Mouse (Mus musculus) midbrain, embryonic 10.5 days (tissue): Measurements from ENCODE around the gene Rap1a. TPM values are rescaled to one million over a fixed set of nuclear protein-coding genes. Genes with fewer than 3 reads are reported as not detected.

ENCODE experiments used
- DNase-seq: peaks from one replicate; pipeline ENCODE4 v3.0.0-alpha.2; 2017; ENCODE audit warnings: low spot score
- H3K27ac ChIP-seq: fragments of 300-500 bp; sonication (generic); replicated peaks from 2 replicates; pipeline ENCODE4 v1.5.1; 2016; ENCODE audit warnings: mild to moderate bottlenecking
- H3K27me3 ChIP-seq: fragments of 300-500 bp; sonication (generic); 2 replicates; pipeline ENCODE4 v1.6.1; 2016; ENCODE audit warnings: low read depth, mild to moderate bottlenecking; ENCODE audit not compliant: poor library complexity, severe bottlenecking
- H3K36me3 ChIP-seq: fragments of 300-500 bp; sonication (generic); 2 replicates; pipeline ENCODE4 v1.6.1; 2016; ENCODE audit warnings: mild to moderate bottlenecking, moderate library complexity
- H3K4me1 ChIP-seq: fragments of 300-500 bp; sonication (generic); 2 replicates; pipeline ENCODE4 v1.6.1; 2016
- H3K4me3 ChIP-seq: fragments of 300-500 bp; sonication (generic); 2 replicates; pipeline ENCODE4 v1.5.1; 2016; ENCODE audit warnings: mild to moderate bottlenecking, moderate library complexity
- H3K9me3 ChIP-seq: fragments of 300-500 bp; sonication (generic); replicated peaks from 2 replicates; pipeline ENCODE4 v1.6.1; 2016; ENCODE audit warnings: mild to moderate bottlenecking
- WGBS: fragments of 180-500 bp; shearing (Covaris S2); methylation state at CpG from one replicate; pipeline ENCODE4 v1.1.7; 2016; 5-methylcytosine and 5-hydroxymethylcytosine counted together
- polyA plus RNA-seq: library from polyadenylated mRNA; unstranded; fragments of >200 nt; fragmentation: Nextera tagmentation; extraction: Ambion mirVana; gene quantifications from 2 replicates; pipeline ENCODE4 v1.2.1, GENCODE M21; 2016

Rap1a gene
- polyA plus RNA-seq, 1 experiment from 2014 or later: 79.7 TPM

GRCm38 (mm10) chr3:105798770-105799169 is 2.4 kb downstream of the Rap1a start:
- WGBS: 74% methylated on average over 2 of the region's 2 CpGs
- Histone ChIP-seq H3K4me3 (no peak overlapping the region), H3K36me3 (no peaks in the 10 kb centered on the region)

GRCm38 (mm10) chr3:105797427-105797826 is 3.7 kb downstream of the Rap1a start:
- Histone ChIP-seq H3K4me1 (peaks cover 38% of the 10 kb centered on the region), H3K36me3 (peaks cover under 1% of the 10 kb centered on the region; the same call in 1 of the 2 replicates), H3K9me3 (no peaks in the 10 kb centered on the region), H3K27me3 (no peaks in the 10 kb centered on the region), H3K4me3 (no peak overlapping the region), H3K27ac (no peak overlapping the region)
- DNase-seq: no peak
- 85% methylated on average over 2 of the region's 2 CpGs for WGBS

More at GRCm38 (mm10) chr3:105798770-105799169, 2.4 kb downstream of the Rap1a start:
- Histone ChIP-seq H3K27me3 (no peaks in the 10 kb centered on the region), H3K4me1 (peaks cover 38% of the 10 kb centered on the region), H3K27ac (no peak overlapping the region), H3K9me3 (no peaks in the 10 kb centered on the region)
- DNase-seq: no peak

GRCm38 (mm10) chr3:105796761-105797160 is 4.4 kb downstream of the Rap1a start:
- Histone ChIP-seq H3K27ac (no peak overlapping the region), H3K27me3 (no peaks in the 10 kb centered on the region), H3K9me3 (no peaks in the 10 kb centered on the region), H3K4me3 (no peak overlapping the region), H3K36me3 (peaks cover 4% of the 10 kb centered on the region), H3K4me1 (peaks cover 37% of the 10 kb centered on the region)
- DNase-seq: no peak
- 85% methylated on average over 4 of the region's 4 CpGs for WGBS

- peaks cover 17% of the 10 kb centered on the region for H3K4me1 ChIP-seq
- no peaks in the 10 kb centered on the region for H3K9me3 ChIP-seq
- no peaks in the 10 kb centered on the region for H3K27me3 ChIP-seq
- no peak for DNase-seq
- peaks cover 24% of the 10 kb centered on the region for H3K36me3 ChIP-seq
- no peak overlapping the region for H3K27ac ChIP-seq
- H3K4me3 ChIP-seq: no peak overlapping the region
- WGBS: 79% methylated on average over 1 of the region's 1 CpGs
These were observed 6.8 kb downstream of the Rap1a start for GRCm38 (mm10) chr3:105794309-105794708.

- H3K4me3 ChIP-seq: no peak overlapping the region
- no peak for DNase-seq
- H3K36me3 ChIP-seq: peaks cover 40% of the 10 kb centered on the region
- H3K9me3 ChIP-seq: no peaks in the 10 kb centered on the region; the same call in 1 of the 2 replicates
- no peak overlapping the region for H3K27ac ChIP-seq
- no peaks in the 10 kb centered on the region for H3K27me3 ChIP-seq
- no peaks in the 10 kb centered on the region for H3K4me1 ChIP-seq
- 92% methylated on average over 7 of the region's 7 CpGs for WGBS
These were observed 8.8 kb downstream of the Rap1a start for GRCm38 (mm10) chr3:105792309-105792708.

- H3K36me3 ChIP-seq: peaks cover 41% of the 10 kb centered on the region
- no peaks in the 10 kb centered on the region; the same call in 1 of the 2 replicates for H3K9me3 ChIP-seq
- WGBS: 98% methylated on average over 2 of the region's 2 CpGs
- DNase-seq: no peak
- no peak overlapping the region for H3K4me3 ChIP-seq
- no peaks in the 10 kb centered on the region for H3K27me3 ChIP-seq
- no peak overlapping the region for H3K27ac ChIP-seq
- no peaks in the 10 kb centered on the region for H3K4me1 ChIP-seq
These were observed 10.0 kb downstream of the Rap1a start for GRCm38 (mm10) chr3:105791129-105791528.

GRCm38 (mm10) chr3:105790338-105790737 is 10.8 kb downstream of the Rap1a start:
- H3K27me3 ChIP-seq: no peaks in the 10 kb centered on the region
- H3K36me3 ChIP-seq: peaks cover 41% of the 10 kb centered on the region
- 98% methylated on average over 1 of the region's 1 CpGs for WGBS
- no peaks in the 10 kb centered on the region for H3K4me1 ChIP-seq
- H3K4me3 ChIP-seq: no peak overlapping the region
- H3K27ac ChIP-seq: no peak overlapping the region
- no peaks in the 10 kb centered on the region; the same call in 1 of the 2 replicates for H3K9me3 ChIP-seq
- DNase-seq: no peak

GRCm38 (mm10) chr3:105789776-105790175 is 11.4 kb downstream of the Rap1a start:
- Histone ChIP-seq H3K4me3 (no peak overlapping the region), H3K4me1 (no peaks in the 10 kb centered on the region), H3K9me3 (no peaks in the 10 kb centered on the region; the same call in 1 of the 2 replicates), H3K27ac (no peak overlapping the region), H3K27me3 (no peaks in the 10 kb centered on the region), H3K36me3 (peaks cover 41% of the 10 kb centered on the region)
- no peak for DNase-seq
- 85% methylated on average over 1 of the region's 1 CpGs for WGBS

- 97% methylated on average over 3 of the region's 3 CpGs for WGBS
- H3K9me3 ChIP-seq: no peaks in the 10 kb centered on the region; the same call in 1 of the 2 replicates
- no peak overlapping the region for H3K4me3 ChIP-seq
- peaks cover 15% of the 10 kb centered on the region for H3K4me1 ChIP-seq
- no peak for DNase-seq
- H3K27me3 ChIP-seq: no peaks in the 10 kb centered on the region
- H3K27ac ChIP-seq: no peak overlapping the region
- peaks cover 40% of the 10 kb centered on the region for H3K36me3 ChIP-seq
These were observed 13.8 kb downstream of the Rap1a start for GRCm38 (mm10) chr3:105787328-105787727.

- Histone ChIP-seq H3K9me3 (no peaks in the 10 kb centered on the region; the same call in 1 of the 2 replicates), H3K27me3 (no peaks in the 10 kb centered on the region), H3K4me3 (no peak overlapping the region), H3K36me3 (peaks cover 29% of the 10 kb centered on the region), H3K27ac (no peak overlapping the region), H3K4me1 (peaks cover 17% of the 10 kb centered on the region)
- DNase-seq: no peak
These were observed 15.3 kb downstream of the Rap1a start for GRCm38 (mm10) chr3:105785865-105786264.

GRCm38 (mm10) chr3:105783809-105784208 is 17.3 kb downstream of the Rap1a start:
- Histone ChIP-seq H3K27me3 (no peaks in the 10 kb centered on the region), H3K4me1 (peaks cover 17% of the 10 kb centered on the region), H3K9me3 (no peaks in the 10 kb centered on the region; the same call in 1 of the 2 replicates), H3K36me3 (peaks cover 13% of the 10 kb centered on the region), H3K27ac (no peak overlapping the region; the same call in 1 of the 2 replicates), H3K4me3 (no peak overlapping the region)
- 39% methylated on average over 1 of the region's 1 CpGs for WGBS
- no peak for DNase-seq

GRCm38 (mm10) chr3:105782406-105782805 is 18.7 kb downstream of the Rap1a start:
- H3K36me3 ChIP-seq: peaks cover 4% of the 10 kb centered on the region; the same call in 1 of the 2 replicates
- H3K4me3 ChIP-seq: no peak overlapping the region
- no peak overlapping the region for H3K27ac ChIP-seq
- no peaks in the 10 kb centered on the region for H3K9me3 ChIP-seq
- H3K4me1 ChIP-seq: peaks cover 17% of the 10 kb centered on the region
- no peak for DNase-seq
- H3K27me3 ChIP-seq: no peaks in the 10 kb centered on the region
- WGBS: 68% methylated on average over 7 of the region's 7 CpGs

GRCm38 (mm10) chr3:105777997-105778396 is 23.1 kb downstream of the Rap1a start:
- Histone ChIP-seq H3K4me3 (no peak overlapping the region), H3K36me3 (0 out of 2 replicates have a peak, but pooled peaks cover 2% of the 10 kb centered on the region), H3K9me3 (no peaks in the 10 kb centered on the region), H3K27ac (no peak overlapping the region), H3K27me3 (no peaks in the 10 kb centered on the region), H3K4me1 (peaks cover 6% of the 10 kb centered on the region; the same call in 1 of the 2 replicates)
- WGBS: 91% methylated on average over 3 of the region's 3 CpGs
- DNase-seq: no peak

- Histone ChIP-seq H3K4me3 (no peak overlapping the region), H3K4me1 (no peaks in the 10 kb centered on the region), H3K9me3 (no peaks in the 10 kb centered on the region), H3K36me3 (0 out of 2 replicates have a peak, but pooled peaks cover 2% of the 10 kb centered on the region), H3K27me3 (no peaks in the 10 kb centered on the region), H3K27ac (no peak overlapping the region)
- DNase-seq: no peak
These were observed 26.6 kb downstream of the Rap1a start for GRCm38 (mm10) chr3:105774496-105774895.
